In the genomic region with DNA sequence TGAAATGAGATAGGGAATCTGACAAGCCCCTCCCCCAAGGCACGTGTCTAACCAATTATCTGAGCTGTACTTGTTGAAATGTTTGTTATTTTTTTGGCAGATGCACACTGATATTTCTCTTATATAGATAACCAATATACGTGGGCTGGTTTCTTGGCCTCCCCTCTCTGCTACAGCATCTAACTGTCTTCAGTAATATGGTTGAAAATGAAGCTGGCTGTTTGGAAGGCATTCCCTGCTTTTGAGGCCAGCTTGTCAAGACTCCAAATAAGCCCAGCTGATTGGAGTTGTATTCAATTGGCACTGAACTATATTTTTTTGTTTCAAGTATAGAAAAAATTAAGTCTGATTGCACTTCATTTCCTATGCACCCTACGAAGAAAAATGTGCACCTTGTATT, we compare ENCODE assay signal across 17 mouse cellular contexts.
"Had no signal": no experiment of that assay in that cellular context is flagged by ENCODE, and none has a peak within 500 bp of the region (broad histone marks: within the 10 kb centered on the region; RNA-seq: fewer than 3 reads in every experiment).

No protein-coding gene starts in this region.

- H3K27ac ChIP-seq: kidney, postnatal 0 days; layer of hippocampus, adult 2 months; left cerebral cortex, adult 2 months; liver, embryonic 13.5 days; stomach, postnatal 0 days had no signal

- H3K27me3 ChIP-seq: liver, embryonic 13.5 days had no signal

- H3K9me3 ChIP-seq: liver, embryonic 13.5 days had no signal

- H3K36me3 ChIP-seq: liver, embryonic 13.5 days had no signal

- DNase-seq: kidney, adult 2 months; kidney, postnatal 25 days; layer of hippocampus, postnatal 36 days; liver, embryonic 13.5 days; lung, adult 2 months; lung, postnatal 14 days; lung, postnatal 4 days; midbrain, embryonic 14.5 days; right cerebral cortex, postnatal 4 days; thymus, adult 2 months; thymus, postnatal 14 days; thymus, postnatal 4 days had no signal

- H3K4me1 ChIP-seq: liver, embryonic 13.5 days had no signal

- H3K4me3 ChIP-seq: layer of hippocampus, adult 2 months; left cerebral cortex, adult 2 months; liver, embryonic 13.5 days had no signal

- H3K4me2 ChIP-seq: liver, embryonic 13.5 days; midbrain, embryonic 11.5 days had no signal

- H3K9ac ChIP-seq: liver, embryonic 13.5 days had no signal
